Mouse (Mus musculus): Measurements from ENCODE around the gene Gm35549. TPM values are rescaled to one million over a fixed set of nuclear protein-coding genes. Genes with fewer than 3 reads are reported as not detected.
A peak's percentile ranks its signal among the peaks of the same experiment; 100 is the strongest.
"Not testable (repeated sequence)": the region's sequence is repeated elsewhere in the genome, so short reads cannot be mapped to it uniquely, and the experiment has no call there.

Gene Gm35549
- total and polyA plus RNA-seq, 2 experiments from 2014 or later, result not detected

DNA sequence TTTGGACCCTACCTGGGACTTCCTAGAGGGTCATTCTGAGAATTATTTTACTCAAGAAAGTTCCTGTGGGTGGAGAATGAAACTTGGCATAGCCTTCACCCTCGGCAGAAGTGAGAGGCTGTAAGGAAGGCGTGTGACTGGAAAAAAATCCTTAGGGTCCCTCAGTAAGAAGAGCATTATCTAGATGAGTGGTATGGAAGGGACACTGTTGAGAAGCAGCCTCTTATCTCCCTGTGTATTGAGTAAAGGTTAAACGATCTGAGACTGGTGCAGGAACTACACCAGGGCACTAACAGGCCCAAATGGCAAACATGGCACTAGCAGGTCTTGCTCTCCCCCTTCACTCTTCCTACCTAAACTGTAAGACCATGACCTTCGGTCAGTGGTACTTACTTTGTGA lies 22.4 kb upstream of the Gm35549 start:
- no peak for TF ChIP-seq CTCF (IDR thresholded peaks at IDR 0.05; ENCODE audit: low read depth)

DNA sequence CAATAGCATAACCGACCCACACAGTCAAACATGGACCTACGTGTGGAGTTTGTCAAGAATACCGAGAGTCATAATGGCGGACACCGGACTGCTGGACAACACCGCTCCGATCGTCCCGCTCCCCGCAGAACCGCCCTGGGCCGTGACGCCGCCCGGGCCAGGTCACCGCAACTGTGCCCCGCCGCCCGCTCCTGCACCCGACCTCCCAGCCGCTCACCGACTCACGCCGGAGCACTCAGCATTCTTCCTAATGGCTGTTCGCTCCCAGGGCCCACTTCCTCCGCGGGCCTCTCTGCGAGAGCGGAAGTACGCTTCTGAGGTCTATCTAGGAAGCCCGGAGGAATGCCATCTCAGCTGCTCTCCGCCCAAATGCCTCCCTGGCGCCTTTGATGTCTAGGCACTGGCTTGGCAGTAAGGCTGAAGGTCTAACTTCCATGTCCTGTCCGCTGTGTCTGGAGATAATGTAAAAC lies 21.9 kb upstream of the Gm35549 start, which contains the start of gene Zfp445:
Gene Zfp445 (minus strand): TSS at position 310 of the 470 bp plus-strand sequence.
- Histone ChIP-seq H3K4me2 (ENCODE audit: low read depth, low read length) (peak within 1 kb of the TSS; percentile 71), H3K9me3 (ENCODE audit: low read length) (no peaks in the 10 kb centered on the region), H3K27ac (peak within 1 kb of the TSS; percentile 83), H3K36me3 (ENCODE audit: insufficient read depth, low read length) (peaks cover 13% of the 10 kb centered on the region), H3K4me3 (ENCODE audit: low read length) (peak within 1 kb of the TSS; percentile 75), H3K27me3 (ENCODE audit: insufficient read depth, low read length) (no peaks in the 10 kb centered on the region), H3K4me1 (ENCODE audit: insufficient read depth, low read length) (peaks cover 8% of the 10 kb centered on the region), H3K9ac (replicated peaks; ENCODE audit: low read length) (peak within 1 kb of the TSS; percentile 69)
- ATAC-seq (peak; percentile 96), DNase-seq (ENCODE audit: low spot score) (peak; percentile 94)
- TF ChIP-seq CTCF (IDR thresholded peaks at IDR 0.05; ENCODE audit: low read depth), result no peak
- WGBS, result under 1% methylated on average over 34 of the region's 34 CpGs

More for the DNA sequence above, 22.4 kb upstream of the Gm35549 start:
- 85% methylated on average over 4 of the region's 4 CpGs for WGBS
- Histone ChIP-seq H3K4me1 (ENCODE audit: insufficient read depth, low read length) (peaks cover 8% of the 10 kb centered on the region), H3K4me2 (ENCODE audit: low read depth, low read length) (peak overlapping the region; percentile 71), H3K4me3 (ENCODE audit: low read length) (peak overlapping the region; percentile 75), H3K27me3 (ENCODE audit: insufficient read depth, low read length) (no peaks in the 10 kb centered on the region), H3K27ac (peak overlapping the region; percentile 83; the same call in 1 of the 2 replicates), H3K36me3 (ENCODE audit: insufficient read depth, low read length) (peaks cover 9% of the 10 kb centered on the region), H3K9ac (replicated peaks; ENCODE audit: low read length) (peak overlapping the region; percentile 69; the same call in 1 of the 2 replicates), H3K9me3 (ENCODE audit: low read length) (no peaks in the 10 kb centered on the region)
- DNase-seq (ENCODE audit: low spot score), result no peak
- peak; percentile 22 for ATAC-seq

DNA sequence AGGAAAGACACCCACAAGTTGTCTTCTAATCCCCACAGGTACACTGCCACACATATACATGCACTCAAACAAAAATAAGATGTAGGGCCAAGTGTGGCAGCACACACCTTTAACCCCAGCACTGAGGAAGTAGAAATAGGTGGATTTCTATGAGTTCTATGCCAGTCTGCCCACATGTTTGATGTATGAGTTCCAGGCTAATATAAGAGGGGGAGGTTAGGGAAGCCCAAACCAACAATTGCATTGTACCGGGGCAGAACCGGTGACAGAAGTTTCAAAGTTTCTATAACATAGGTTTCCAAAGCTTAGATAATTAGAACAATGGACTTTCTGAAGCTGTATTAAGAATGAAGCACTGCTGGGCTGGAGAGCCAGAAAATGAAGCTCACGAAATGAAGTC lies 21.0 kb upstream of the Gm35549 start:
- no peaks in the 10 kb centered on the region for H3K27me3 ChIP-seq (ENCODE audit: insufficient read depth, low read length)
- no peaks in the 10 kb centered on the region for H3K9me3 ChIP-seq (ENCODE audit: low read length)
- TF ChIP-seq CTCF (IDR thresholded peaks at IDR 0.05; ENCODE audit: low read depth), result no peak
- H3K4me1 ChIP-seq (ENCODE audit: insufficient read depth, low read length), result peaks cover 8% of the 10 kb centered on the region
- WGBS, result 59% methylated on average over 3 of the region's 3 CpGs
- DNase-seq (ENCODE audit: low spot score), result no peak
- peaks cover 19% of the 10 kb centered on the region for H3K36me3 ChIP-seq (ENCODE audit: insufficient read depth, low read length)
- peak overlapping the region; percentile 75 for H3K4me3 ChIP-seq (ENCODE audit: low read length)
- ATAC-seq, result no peak
- H3K9ac ChIP-seq (replicated peaks; ENCODE audit: low read length), result peak overlapping the region; percentile 69
- H3K4me2 ChIP-seq (ENCODE audit: low read depth, low read length), result peak overlapping the region; percentile 71
- no peak overlapping the region for H3K27ac ChIP-seq

DNA sequence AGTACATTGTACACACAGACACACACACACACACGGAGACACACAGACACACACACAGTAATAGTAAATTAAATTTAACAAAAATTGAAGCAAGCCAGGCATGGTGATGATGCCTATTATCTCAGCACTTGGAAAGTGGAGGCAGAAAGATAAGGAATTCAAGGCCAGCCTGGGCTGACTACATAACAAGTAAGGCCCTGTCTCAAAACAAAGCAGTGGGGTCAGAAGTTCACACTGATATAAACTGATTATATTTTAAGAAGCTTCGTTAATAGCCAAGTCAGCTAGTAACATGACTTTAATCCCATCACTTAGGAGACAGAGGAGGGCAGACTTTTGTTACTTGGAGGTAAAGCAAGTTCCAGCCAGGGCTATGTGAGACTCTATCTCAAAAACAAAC lies 19.9 kb upstream of the Gm35549 start:
- H3K4me2 ChIP-seq (ENCODE audit: low read depth, low read length), result no peak overlapping the region
- WGBS, result 86% methylated on average over 2 of the region's 2 CpGs

DNA sequence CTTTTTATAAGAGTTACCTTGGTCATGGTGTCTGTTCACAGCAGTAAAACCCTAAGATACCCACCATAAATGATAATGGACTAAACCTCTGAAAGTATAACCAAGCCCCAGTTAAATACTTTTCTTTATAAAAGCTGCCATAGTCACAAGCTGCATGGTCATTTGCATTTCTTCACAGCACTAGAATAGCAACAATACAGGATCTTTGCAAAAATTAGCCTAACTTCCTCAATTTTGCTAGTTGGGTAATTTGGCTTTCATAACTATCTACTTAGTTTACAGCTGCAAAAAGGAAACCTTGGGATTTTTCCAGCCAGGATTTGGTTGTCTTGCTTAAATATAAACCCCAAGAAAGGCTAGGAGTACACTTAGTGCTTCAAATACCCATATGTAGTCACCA lies 16.9 kb upstream of the Gm35549 start:
- Histone ChIP-seq H3K9me3 (ENCODE audit: low read length) (no peaks in the 10 kb centered on the region), H3K4me3 (ENCODE audit: low read length) (no peak overlapping the region), H3K36me3 (ENCODE audit: insufficient read depth, low read length) (peaks cover 57% of the 10 kb centered on the region), H3K4me1 (ENCODE audit: insufficient read depth, low read length) (peaks cover 8% of the 10 kb centered on the region), H3K27me3 (ENCODE audit: insufficient read depth, low read length) (no peaks in the 10 kb centered on the region), H3K27ac (no peak overlapping the region), H3K9ac (replicated peaks; ENCODE audit: low read length) (no peak overlapping the region), H3K4me2 (ENCODE audit: low read depth, low read length) (no peak overlapping the region)
- no peak for TF ChIP-seq CTCF (IDR thresholded peaks at IDR 0.05; ENCODE audit: low read depth)
- ATAC-seq, result no peak
- DNase-seq (ENCODE audit: low spot score), result no peak

More for the DNA sequence above, 19.9 kb upstream of the Gm35549 start:
- DNase-seq (ENCODE audit: low spot score) (no peak), ATAC-seq (no peak)
- Histone ChIP-seq H3K36me3 (ENCODE audit: insufficient read depth, low read length) (peaks cover 30% of the 10 kb centered on the region), H3K4me1 (ENCODE audit: insufficient read depth, low read length) (peaks cover 8% of the 10 kb centered on the region), H3K9ac (replicated peaks; ENCODE audit: low read length) (no peak overlapping the region), H3K27ac (no peak overlapping the region), H3K4me3 (ENCODE audit: low read length) (no peak overlapping the region), H3K9me3 (ENCODE audit: low read length) (no peaks in the 10 kb centered on the region), H3K27me3 (ENCODE audit: insufficient read depth, low read length) (no peaks in the 10 kb centered on the region)
- TF ChIP-seq CTCF (IDR thresholded peaks at IDR 0.05; ENCODE audit: low read depth), result no peak

DNA sequence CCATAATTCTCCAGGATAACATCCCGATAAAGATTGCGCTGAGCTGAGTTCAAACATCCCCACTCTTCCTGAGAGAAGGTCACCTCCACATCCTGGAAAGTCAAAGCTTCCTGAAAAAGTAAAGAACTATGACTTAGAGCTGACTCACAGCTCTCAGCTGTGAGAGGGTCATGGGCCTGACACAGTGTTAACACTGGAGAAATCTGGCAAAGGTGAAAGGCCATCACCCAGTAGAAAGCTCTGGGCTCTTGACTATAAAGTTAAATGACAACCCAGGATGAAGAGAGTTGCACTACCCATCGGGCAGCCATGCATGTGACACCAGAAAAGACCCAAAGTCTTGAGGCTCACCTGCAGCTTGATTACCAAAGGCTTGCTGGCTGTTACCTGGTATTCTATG lies 12.9 kb upstream of the Gm35549 start:
- Histone ChIP-seq H3K27ac (no peak overlapping the region), H3K9ac (replicated peaks; ENCODE audit: low read length) (no peak overlapping the region), H3K9me3 (ENCODE audit: low read length) (no peaks in the 10 kb centered on the region), H3K4me2 (ENCODE audit: low read depth, low read length) (no peak overlapping the region), H3K4me1 (ENCODE audit: insufficient read depth, low read length) (no peaks in the 10 kb centered on the region), H3K27me3 (ENCODE audit: insufficient read depth, low read length) (no peaks in the 10 kb centered on the region), H3K36me3 (ENCODE audit: insufficient read depth, low read length) (peaks cover 85% of the 10 kb centered on the region), H3K4me3 (ENCODE audit: low read length) (no peak overlapping the region)
- DNase-seq (ENCODE audit: low spot score), result no peak
- no peak for TF ChIP-seq CTCF (IDR thresholded peaks at IDR 0.05; ENCODE audit: low read depth)
- WGBS, result 97% methylated on average over 3 of the region's 3 CpGs
- no peak for ATAC-seq

DNA sequence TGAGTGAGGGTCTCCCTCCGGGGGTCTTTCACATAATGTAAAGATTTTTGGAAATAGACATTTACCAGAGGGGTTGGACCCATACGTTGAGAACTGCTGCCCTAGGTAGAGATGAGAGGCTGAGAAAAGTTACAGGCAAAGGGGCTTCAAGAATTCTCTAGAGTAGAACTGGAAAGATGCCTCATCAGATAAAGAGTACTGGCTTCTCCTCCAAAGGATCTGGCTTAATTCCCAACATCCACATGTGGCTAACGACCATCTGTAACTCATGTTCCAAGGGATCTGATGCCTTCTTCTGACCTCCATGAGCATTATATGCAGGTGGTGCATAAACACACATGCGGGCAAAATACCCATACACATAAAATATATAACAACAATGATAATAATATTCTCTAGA lies 11.8 kb upstream of the Gm35549 start:
- Histone ChIP-seq H3K27ac (no peak overlapping the region), H3K27me3 (ENCODE audit: insufficient read depth, low read length) (no peaks in the 10 kb centered on the region), H3K4me1 (ENCODE audit: insufficient read depth, low read length) (no peaks in the 10 kb centered on the region), H3K9me3 (ENCODE audit: low read length) (no peaks in the 10 kb centered on the region), H3K9ac (replicated peaks; ENCODE audit: low read length) (no peak overlapping the region), H3K4me3 (ENCODE audit: low read length) (no peak overlapping the region), H3K36me3 (ENCODE audit: insufficient read depth, low read length) (peaks cover 76% of the 10 kb centered on the region), H3K4me2 (ENCODE audit: low read depth, low read length) (no peak overlapping the region)
- ATAC-seq, result no peak
- 93% methylated on average over 4 of the region's 4 CpGs for WGBS
- no peak for DNase-seq (ENCODE audit: low spot score)
- TF ChIP-seq CTCF (IDR thresholded peaks at IDR 0.05; ENCODE audit: low read depth), result no peak

DNA sequence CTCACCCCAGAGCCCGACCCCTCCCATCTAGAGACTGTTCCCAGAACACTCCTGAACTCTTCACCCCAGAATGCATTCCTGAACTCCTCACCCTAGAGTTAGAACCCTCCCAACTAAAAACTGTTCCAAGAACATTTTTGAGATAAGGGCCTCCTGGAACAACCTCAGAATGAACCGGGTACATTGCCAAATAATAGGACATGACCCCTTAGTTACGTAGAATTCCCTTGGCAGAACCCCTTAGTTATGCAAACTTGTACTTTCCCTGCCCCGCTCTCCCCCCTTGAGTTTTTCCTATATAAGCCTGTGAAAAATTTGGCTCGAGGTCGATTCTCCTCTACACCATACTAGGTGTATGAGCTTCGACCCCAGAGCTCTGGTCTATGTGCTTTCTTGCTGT lies 11.3 kb upstream of the Gm35549 start:
- not testable (repeated sequence) for H3K4me1 ChIP-seq (ENCODE audit: insufficient read depth, low read length); H3K27me3 ChIP-seq (ENCODE audit: insufficient read depth, low read length); H3K27ac ChIP-seq; H3K9me3 ChIP-seq (ENCODE audit: low read length); DNase-seq (ENCODE audit: low spot score); H3K4me2 ChIP-seq (ENCODE audit: low read depth, low read length); ATAC-seq; H3K4me3 ChIP-seq (ENCODE audit: low read length); H3K9ac ChIP-seq (replicated peaks; ENCODE audit: low read length)
- peaks cover 75% of the 10 kb centered on the region for H3K36me3 ChIP-seq (ENCODE audit: insufficient read depth, low read length)
- 87% methylated on average over 2 of the region's 7 CpGs for WGBS

All from hindbrain, postnatal 0 days (tissue).